Mouse (Mus musculus) c-Kit-positive CD71-positive TER-119-positive erythroid progenitor cells, embryonic 14.5 days (primary cell): ENCODE measurements around the gene Magea8.
"Not testable (repeated sequence)": the region's sequence is repeated elsewhere in the genome, so short reads cannot be mapped to it uniquely, and the experiment has no call there.

ENCODE experiments used
- DNase-seq: peaks from one replicate; pipeline ENCODE4 v3.0.0-alpha.2; 2013; ENCODE audit warnings: low spot score

Gene Magea8

GRCm38 (mm10) chrX:154995750-154996149, at the start of gene Magea8:
TSS of gene Magea8 (minus strand) at chrX:154995850.
- not testable (repeated sequence) for DNase-seq

GRCm38 (mm10) chrX:154949405-154949804, 46.2 kb downstream of the Magea8 start, which contains the start of gene Magea3:
TSS of gene Magea3 (minus strand) at chrX:154949505.
- DNase-seq = not testable (repeated sequence)

GRCm38 (mm10) chrX:154935887-154936286, 59.8 kb downstream of the Magea8 start, which contains the start of gene Magea6:
TSS of gene Magea6 (minus strand) at chrX:154935987.
- DNase-seq = not testable (repeated sequence)
